Comparison of ENCODE assay signal across 9 mouse cellular contexts in the genomic region with DNA sequence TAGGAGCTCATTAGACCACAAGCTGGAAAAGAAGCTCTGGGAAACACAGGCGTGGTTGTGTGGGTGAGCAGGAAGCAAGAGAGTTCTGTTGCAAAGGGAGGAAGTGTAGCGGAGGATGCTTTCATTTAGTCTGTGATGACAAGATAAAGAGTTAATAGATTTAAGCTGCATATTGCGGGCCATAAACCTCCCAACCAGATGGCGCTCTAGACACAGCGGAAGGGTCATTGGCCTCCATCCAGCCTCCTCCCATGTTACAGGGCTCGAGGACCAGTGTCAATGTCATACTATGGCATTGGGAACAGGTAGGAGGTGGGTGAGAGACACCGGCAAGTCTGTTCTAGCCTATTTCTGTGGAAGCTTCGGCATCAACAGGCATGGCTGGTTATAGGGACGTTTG.
DNase-seq lines count a peak whose midpoint lies in the region; ATAC-seq and TF ChIP-seq lines count a peak whose summit lies in the region.
"Had no signal": no experiment of that assay in that cellular context is flagged by ENCODE, and none has a peak within 500 bp of the region (broad histone marks: within the 10 kb centered on the region; RNA-seq: fewer than 3 reads in every experiment).

No protein-coding gene starts in this region.

- H3K36me3 ChIP-seq in kidney, adult 2 months (ENCODE audit: control insufficient read depth, insufficient read depth, low read length) = no peaks in the 10 kb centered on the region
- no peaks in the 10 kb centered on the region for H3K36me3 ChIP-seq in CH12.LX (replicated peaks in 1 of 2; ENCODE audit: control insufficient read depth in 1 of 2, insufficient read depth in 1 of 2, low read length in 1 of 2)
- H3K36me3 ChIP-seq in kidney, postnatal 0 days (ENCODE audit: insufficient read depth, low read length) = no peaks in the 10 kb centered on the region
- no peaks in the 10 kb centered on the region for H3K36me3 ChIP-seq in hindbrain, embryonic 12.5 days
- H3K36me3 ChIP-seq: heart, embryonic 13.5 days had no signal

- ATAC-seq in kidney, postnatal 0 days (replicated peaks; ENCODE audit: low FRiP score, low read depth) = no peak
- no peak for ATAC-seq in hindbrain, embryonic 12.5 days (ENCODE audit: low FRiP score)

- no peaks in the 10 kb centered on the region for H3K27me3 ChIP-seq in kidney, adult 2 months (replicated peaks; ENCODE audit: control insufficient read depth, insufficient read depth, low read length)
- H3K27me3 ChIP-seq in CH12.LX (replicated peaks) = peaks cover 5% of the 10 kb centered on the region
- no peaks in the 10 kb centered on the region for H3K27me3 ChIP-seq in kidney, postnatal 0 days (ENCODE audit: insufficient read depth, low read length)
- H3K27me3 ChIP-seq in hindbrain, embryonic 12.5 days = no peaks in the 10 kb centered on the region
- H3K27me3 ChIP-seq: heart, embryonic 13.5 days had no signal

- in situ Hi-C loops in CH12.LX (cut with MboI; ENCODE audit: low pct_ligation_motif_present, low pct_unique_long_range_greater_than_20kb, low sequenced_read_pairs) = no loop called here

- peak; percentile 26; the same call in 1 of the 2 replicates for TF ChIP-seq CTCF in kidney, adult 2 months (conservative IDR thresholded peaks at IDR 0.05; ENCODE audit: insufficient read depth, insufficient read length, low read depth, low read length)
- peak in 1 of 2 experiments; percentile 42; a peak in 2 of 4 replicates for TF ChIP-seq CTCF in CH12.LX (conservative IDR thresholded peaks at IDR 0.05 in 1 of 2, IDR thresholded peaks at IDR 0.05 in 1 of 2; ENCODE audit: low read depth in 2 of 2, low read length in 2 of 2)
- TF ChIP-seq CTCF in kidney, postnatal 0 days (IDR thresholded peaks at IDR 0.05; ENCODE audit: low read depth) = peak; percentile 71

- H3K4me2 ChIP-seq in CH12.LX (ENCODE audit: insufficient read depth, low read depth, poor library complexity, severe bottlenecking) = no peak overlapping the region
- no peak overlapping the region for H3K4me2 ChIP-seq in kidney, postnatal 0 days (ENCODE audit: low read length)
- no peak overlapping the region for H3K4me2 ChIP-seq in hindbrain, embryonic 12.5 days (replicated peaks)
- H3K4me2 ChIP-seq: heart, embryonic 13.5 days had no signal

- H3K9ac ChIP-seq in CH12.LX (ENCODE audit: insufficient read depth, low read depth) = no peak overlapping the region
- H3K9ac ChIP-seq in kidney, postnatal 0 days (ENCODE audit: low read depth, low read length) = no peak overlapping the region
- H3K9ac ChIP-seq in hindbrain, embryonic 12.5 days = no peak overlapping the region
- H3K9ac ChIP-seq: heart, embryonic 13.5 days had no signal

- H3K79me2 ChIP-seq in CH12.LX (replicated peaks; ENCODE audit: control insufficient read depth, extremely low read depth, insufficient read depth, poor library complexity, severe bottlenecking) = no peaks in the 10 kb centered on the region

- no peak overlapping the region for H3K27ac ChIP-seq in kidney, adult 2 months (ENCODE audit: insufficient read depth, low read depth, low read length)
- H3K27ac ChIP-seq in CH12.LX (ENCODE audit: insufficient read depth, low read depth) = no peak overlapping the region
- H3K27ac ChIP-seq in kidney, postnatal 0 days = no peak overlapping the region
- no peak overlapping the region for H3K27ac ChIP-seq in hindbrain, embryonic 12.5 days
- H3K27ac ChIP-seq: heart, embryonic 13.5 days had no signal

- TF ChIP-seq POLR2A in kidney, adult 2 months (IDR thresholded peaks at IDR 0.05; ENCODE audit: low read depth, low read length) = no peak
- no peak for TF ChIP-seq POLR2A in CH12.LX (IDR thresholded peaks at IDR 0.05; ENCODE audit: low read depth, low read length)

- WGBS in kidney, adult 2 months = 37% methylated on average over 9 of the region's 9 CpGs
- WGBS in kidney, postnatal 0 days = 39% methylated on average over 9 of the region's 9 CpGs
- 72% methylated on average over 9 of the region's 9 CpGs for WGBS in hindbrain, embryonic 12.5 days

- no peaks in the 10 kb centered on the region for H3K9me3 ChIP-seq in CH12.LX (replicated peaks; ENCODE audit: low read length)
- no peaks in the 10 kb centered on the region for H3K9me3 ChIP-seq in kidney, postnatal 0 days (replicated peaks; ENCODE audit: low read length)
- H3K9me3 ChIP-seq in hindbrain, embryonic 12.5 days (replicated peaks) = no peaks in the 10 kb centered on the region
- H3K9me3 ChIP-seq: heart, embryonic 13.5 days had no signal

- H3K4me3 ChIP-seq in kidney, adult 2 months (ENCODE audit: insufficient read depth, low read depth, low read length) = no peak overlapping the region
- no peak overlapping the region for H3K4me3 ChIP-seq in CH12.LX (replicated peaks in 1 of 3; ENCODE audit: low read depth in 2 of 3, low read length in 2 of 3, poor library complexity in 1 of 3)
- H3K4me3 ChIP-seq in kidney, postnatal 0 days (replicated peaks; ENCODE audit: low read depth, low read length) = no peak overlapping the region
- no peak overlapping the region for H3K4me3 ChIP-seq in hindbrain, embryonic 12.5 days
- H3K4me3 ChIP-seq: heart, embryonic 13.5 days had no signal

- H3K4me1 ChIP-seq in kidney, adult 2 months (ENCODE audit: control insufficient read depth, insufficient read depth, low read length) = no peaks in the 10 kb centered on the region
- no peaks in the 10 kb centered on the region for H3K4me1 ChIP-seq in CH12.LX (ENCODE audit: control insufficient read depth in 1 of 2, insufficient read depth in 2 of 2)
- peaks cover 10% of the 10 kb centered on the region; the same call in 1 of the 2 replicates for H3K4me1 ChIP-seq in kidney, postnatal 0 days (replicated peaks; ENCODE audit: insufficient read depth, low read length)
- H3K4me1 ChIP-seq in hindbrain, embryonic 12.5 days = no peaks in the 10 kb centered on the region

- peak; percentile 78 to 80 for DNase-seq in cerebellum, postnatal 10 days
- no peak for DNase-seq in cerebellum, adult 18-20 months
- DNase-seq in kidney, adult 2 months = peak; percentile 16
- no peak for DNase-seq in kidney, adult 8-10 months
- DNase-seq in CH12.LX (ENCODE audit: extremely low read depth) = no peak
- peak; percentile 83 for DNase-seq in kidney, postnatal 0 days (ENCODE audit: low spot score)
- DNase-seq in spleen, postnatal 14 days (ENCODE audit: low spot score in 2 of 2) = no peak

- TF ChIP-seq RAD21 in CH12.LX (IDR thresholded peaks at IDR 0.05; ENCODE audit: low read depth, low read length) = peak; percentile 31

- dilution Hi-C loops in CH12.LX (cut with MboI; ENCODE audit: extremely low pct_ligation_motif_present, extremely low pct_unique_long_range_greater_than_20kb, low sequenced_read_pairs) = no loop called here

- no peak for TF ChIP-seq EP300 in CH12.LX (IDR thresholded peaks at IDR 0.05; ENCODE audit: low read length)

TF ChIP-seq in CH12.LX, 34 proteins besides CTCF, POLR2A, EP300 and RAD21:
- peak; percentile 5; the same call in 1 of the 2 replicates for TF ChIP-seq SMC3 (IDR thresholded peaks at IDR 0.05; ENCODE audit: low read depth, low read length)
- no peak for TF ChIP-seq NELFE (IDR thresholded peaks at IDR 0.05; ENCODE audit: low read depth, low read length)

Comparison
In these comparisons a context has a peak if more than half of its experiments do, and no peak if none do; other contexts are left out.
1. DNase-seq: peak in cerebellum, postnatal 10 days (2 of 2), kidney, adult 2 months (single experiment) and kidney, postnatal 0 days (single experiment); none in cerebellum, adult 18-20 months (0 of 2), kidney, adult 8-10 months (0 of 2), CH12.LX (single experiment) and spleen, postnatal 14 days (0 of 2).